Mouse (Mus musculus) spleen, embryonic (tissue): Measurements from ENCODE around the gene Adamts2.

ENCODE experiments used
- CTCF ChIA-PET: fragments of 350-600 bp; sonication (Branson Sonifier 250); formaldehyde crosslinking; loops from one replicate; lab custom pipeline; 2022; lab: Charles Lee

Gene Adamts2

GRCm38 (mm10) chr11:50623806-50624205, 21.9 kb downstream of the Adamts2 start:
- CTCF ChIA-PET = interaction anchor here (0.7 kb wide), 1 partner anchor 64 kb away, joined by 5 read pairs; no protein-coding TSS in a partner anchor

DNA sequence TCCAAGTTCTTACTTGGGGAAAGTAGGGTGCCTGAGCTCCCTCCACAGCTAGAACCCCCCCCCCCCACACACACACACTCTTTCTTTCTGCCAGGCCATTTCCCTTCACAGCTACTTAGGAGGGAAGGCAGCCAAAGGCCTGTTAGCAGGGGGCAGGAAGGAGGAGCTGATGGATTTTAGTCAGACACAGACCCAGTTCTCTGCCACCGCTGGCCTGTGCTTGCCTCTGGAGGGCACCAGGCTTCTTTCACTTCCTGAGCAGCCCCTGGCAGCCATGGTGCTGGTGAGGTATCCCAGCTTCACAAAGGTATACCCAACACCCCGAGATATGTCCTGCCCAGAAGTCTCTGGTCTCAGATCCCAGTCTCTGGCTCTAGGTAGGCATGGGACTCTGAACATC, 22.4 kb downstream of the Adamts2 start:
- CTCF ChIA-PET = interaction anchor here (0.7 kb wide), 1 partner anchor 63 kb away, joined by 5 read pairs; no protein-coding TSS in a partner anchor

DNA sequence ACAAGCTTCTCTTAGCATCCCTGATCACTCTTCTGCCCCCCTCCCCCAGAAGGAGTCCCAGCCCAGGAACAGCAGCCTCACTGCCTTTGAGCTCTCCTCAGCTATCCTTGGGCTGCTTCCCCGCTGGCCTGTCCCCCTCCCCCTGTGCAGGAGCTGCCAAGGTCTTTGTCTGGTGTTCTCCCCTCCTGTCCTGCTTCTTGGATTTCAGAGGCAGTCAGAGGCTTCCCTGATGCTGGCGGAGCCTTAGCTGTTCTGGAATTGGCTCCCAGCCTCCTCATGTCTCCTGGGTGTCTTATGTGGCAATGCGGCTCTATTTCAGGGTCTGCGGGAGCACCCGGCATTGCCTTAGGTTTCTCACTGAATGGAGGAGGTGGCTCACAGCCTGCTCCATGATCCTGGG, 22.8 kb downstream of the Adamts2 start:
- CTCF ChIA-PET = interaction anchor here (0.7 kb wide), 1 partner anchor 63 kb away, joined by 5 read pairs; no protein-coding TSS in a partner anchor

DNA sequence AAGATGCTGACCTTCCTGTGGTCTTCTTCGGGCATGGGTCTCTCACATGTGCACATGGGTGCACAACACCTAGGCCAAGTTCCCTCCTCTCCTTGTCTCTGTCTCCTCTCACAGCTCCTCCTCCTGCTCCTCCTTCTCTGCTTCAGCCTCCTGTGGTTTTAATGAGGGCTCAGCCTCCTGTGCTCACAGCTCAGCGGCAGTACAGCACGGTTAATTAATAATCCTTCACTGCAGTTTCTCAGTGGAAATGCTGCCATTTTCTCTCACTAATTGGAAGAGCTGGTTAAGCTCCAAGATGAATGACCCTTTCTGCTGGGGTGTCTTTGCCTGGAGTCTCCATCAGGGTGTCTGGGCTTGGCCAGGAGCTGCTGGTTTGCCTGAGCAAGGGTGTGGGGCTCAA, 27.0 kb downstream of the Adamts2 start:
- CTCF ChIA-PET = interaction anchor here (0.6 kb wide), 1 partner anchor 175 kb away, joined by 3 read pairs; no protein-coding TSS in a partner anchor

DNA sequence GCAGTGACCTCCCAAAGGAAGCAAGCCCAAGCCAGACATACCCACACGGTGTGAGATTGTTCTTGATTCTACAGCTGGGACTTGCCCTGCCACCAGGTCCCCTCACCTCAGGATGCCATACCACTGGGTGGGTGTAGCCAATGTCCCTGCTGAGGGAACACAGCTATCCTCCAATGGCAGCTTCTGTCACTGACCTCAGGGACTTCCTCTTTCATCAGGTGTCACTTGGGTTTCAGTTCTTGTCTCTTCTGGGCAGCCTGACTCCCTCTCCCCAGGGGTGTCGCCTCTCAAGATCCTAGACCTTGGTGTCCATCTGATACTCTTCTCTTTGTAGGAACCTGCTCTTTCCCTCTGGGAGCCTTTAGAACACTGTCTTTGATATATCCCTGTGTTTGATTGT, 28.6 kb downstream of the Adamts2 start:
- CTCF ChIA-PET = no interaction called here

- CTCF ChIA-PET = no interaction called here
These were observed 30.4 kb downstream of the Adamts2 start for GRCm38 (mm10) chr11:50632270-50632669.

DNA sequence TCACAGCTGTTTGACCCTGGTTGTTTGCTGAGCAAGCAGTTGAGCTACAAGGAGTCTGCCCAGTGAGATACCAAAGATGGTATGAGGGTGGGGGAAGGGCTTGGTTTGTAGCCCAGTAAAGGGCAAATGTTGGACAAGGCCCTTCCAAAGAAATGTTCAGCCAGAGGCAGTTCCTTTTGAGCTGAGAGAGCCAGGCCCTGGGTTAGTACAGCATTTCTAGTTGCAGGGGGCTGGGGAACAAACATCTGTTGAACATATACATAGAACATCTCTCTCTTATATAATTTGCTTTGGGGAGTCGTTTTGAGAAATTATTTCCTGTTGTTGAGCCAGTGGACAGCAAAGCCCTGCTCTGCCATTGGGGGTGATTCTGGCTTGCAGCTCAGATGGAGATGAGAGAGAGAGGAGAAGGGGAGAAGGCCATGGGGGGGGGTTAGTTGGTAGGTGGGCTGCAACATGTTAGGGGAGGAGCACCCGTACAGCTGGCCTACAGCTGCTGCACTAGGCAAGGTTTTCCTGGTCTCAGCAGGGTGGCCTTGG, 33.2 kb downstream of the Adamts2 start:
- CTCF ChIA-PET = no interaction called here

DNA sequence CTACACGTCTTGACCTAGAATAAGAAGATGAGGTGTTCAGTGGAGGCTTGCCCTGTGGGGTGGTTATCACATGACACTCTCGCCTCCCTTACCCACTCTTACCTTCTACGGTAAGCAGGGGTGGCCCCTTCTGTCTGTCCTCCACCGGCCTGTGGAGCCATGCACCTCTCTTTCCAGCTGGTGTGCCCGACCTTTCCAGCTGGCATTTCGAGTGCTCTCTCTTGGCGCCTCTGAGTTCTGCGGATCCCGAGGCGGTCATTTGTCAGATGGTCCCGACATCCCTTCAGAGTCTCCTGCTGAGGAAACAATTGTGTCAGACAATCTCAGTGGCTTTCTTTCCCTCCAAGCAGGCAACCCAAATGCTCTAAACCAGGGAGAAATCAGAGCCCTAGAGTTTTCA, 35.1 kb downstream of the Adamts2 start:
- CTCF ChIA-PET = no interaction called here

DNA sequence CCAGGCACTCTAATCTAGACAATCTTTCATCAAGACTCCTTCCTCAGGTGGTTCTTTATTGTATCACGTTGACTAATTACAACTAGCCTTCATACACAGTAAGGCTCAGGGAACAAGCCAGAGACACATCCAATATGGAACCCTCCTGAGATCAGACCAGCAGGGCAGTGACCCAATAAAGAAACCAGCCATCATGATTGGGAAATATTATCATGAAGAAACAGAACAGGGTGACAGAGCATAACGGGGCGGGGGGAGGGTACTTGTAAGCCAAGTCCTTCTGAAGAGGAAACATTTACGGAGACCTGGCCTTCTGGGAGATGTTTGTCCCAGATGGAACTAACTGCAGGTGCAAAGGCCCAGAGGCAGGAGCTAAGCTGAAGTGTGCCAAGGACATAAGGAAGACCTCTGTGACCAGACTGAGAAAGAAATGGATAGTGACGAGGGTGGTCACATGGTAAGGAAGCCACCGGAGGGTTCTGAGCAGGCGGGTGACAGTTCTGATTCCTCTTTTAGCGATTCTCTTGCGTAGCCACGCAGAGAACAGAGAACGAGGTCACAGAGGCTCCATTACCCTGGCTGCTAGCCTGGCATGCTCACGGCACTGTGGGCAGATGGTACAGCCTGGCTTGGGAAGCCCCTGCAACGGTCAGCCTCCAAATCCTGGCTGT, 36.4 kb downstream of the Adamts2 start:
- CTCF ChIA-PET = no interaction called here

DNA sequence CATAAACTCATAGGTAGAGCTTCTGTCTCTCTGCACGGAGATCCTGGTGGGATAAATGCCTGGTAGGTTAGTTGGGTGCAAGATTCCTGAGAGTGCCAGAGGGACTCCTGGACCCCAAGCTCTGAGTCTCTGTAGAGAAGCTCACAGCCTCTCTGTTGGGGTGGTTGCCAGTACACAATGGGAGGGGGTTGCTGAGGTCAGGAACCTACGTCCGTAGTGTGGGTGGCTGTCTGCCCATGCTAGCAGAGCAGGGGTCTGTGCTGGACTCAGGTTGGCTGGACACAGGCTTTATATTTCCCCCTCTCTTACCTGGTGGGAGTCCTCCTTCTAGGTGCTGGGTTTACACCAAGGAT, 37.0 kb downstream of the Adamts2 start:
- CTCF ChIA-PET = no interaction called here

- CTCF ChIA-PET = no interaction called here
These were observed 40.7 kb downstream of the Adamts2 start for GRCm38 (mm10) chr11:50642583-50642982.

GRCm38 (mm10) chr11:50646148-50646547, 44.3 kb downstream of the Adamts2 start:
- CTCF ChIA-PET = no interaction called here

- CTCF ChIA-PET = no interaction called here
These were observed 46.4 kb downstream of the Adamts2 start for GRCm38 (mm10) chr11:50648143-50648807.

GRCm38 (mm10) chr11:50650037-50650436, 48.2 kb downstream of the Adamts2 start:
- CTCF ChIA-PET = no interaction called here

DNA sequence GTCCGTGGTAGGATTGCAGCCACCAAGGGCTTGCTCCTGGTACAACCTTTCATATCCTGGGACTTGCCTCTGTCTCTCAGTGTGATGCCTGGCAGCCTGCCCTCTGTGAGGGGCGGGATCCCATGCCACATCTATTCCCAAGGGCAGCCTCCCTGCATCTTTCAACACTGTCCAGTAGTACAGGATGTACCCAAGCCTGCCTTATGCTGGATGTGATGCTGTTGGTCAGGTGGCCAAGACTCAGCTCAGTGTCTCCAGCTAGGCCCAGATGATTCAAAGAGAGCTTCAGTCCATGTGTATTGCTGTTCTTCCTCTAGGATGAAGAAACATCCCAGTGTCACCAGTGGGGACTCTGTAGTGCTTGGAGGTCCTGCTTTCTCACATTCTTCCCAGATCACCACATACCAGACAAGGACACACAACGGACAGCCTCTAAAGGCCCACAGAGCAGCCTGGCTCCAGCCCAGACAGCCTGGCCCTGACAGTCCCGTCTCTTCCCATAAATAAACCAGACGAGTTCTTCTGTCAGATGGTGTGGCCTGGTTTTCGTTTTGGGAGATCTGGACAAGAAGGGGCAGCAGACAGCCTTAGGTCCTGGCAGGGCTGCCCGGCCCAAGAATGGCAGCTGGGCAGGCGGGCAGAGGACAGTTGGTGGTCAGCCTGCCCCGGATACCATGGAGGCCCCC, 52.0 kb downstream of the Adamts2 start:
- CTCF ChIA-PET = no interaction called here

- CTCF ChIA-PET = no interaction called here
These were observed 56.9 kb downstream of the Adamts2 start for GRCm38 (mm10) chr11:50658826-50659225.

GRCm38 (mm10) chr11:50662176-50662575, 60.3 kb downstream of the Adamts2 start:
- CTCF ChIA-PET = no interaction called here

DNA sequence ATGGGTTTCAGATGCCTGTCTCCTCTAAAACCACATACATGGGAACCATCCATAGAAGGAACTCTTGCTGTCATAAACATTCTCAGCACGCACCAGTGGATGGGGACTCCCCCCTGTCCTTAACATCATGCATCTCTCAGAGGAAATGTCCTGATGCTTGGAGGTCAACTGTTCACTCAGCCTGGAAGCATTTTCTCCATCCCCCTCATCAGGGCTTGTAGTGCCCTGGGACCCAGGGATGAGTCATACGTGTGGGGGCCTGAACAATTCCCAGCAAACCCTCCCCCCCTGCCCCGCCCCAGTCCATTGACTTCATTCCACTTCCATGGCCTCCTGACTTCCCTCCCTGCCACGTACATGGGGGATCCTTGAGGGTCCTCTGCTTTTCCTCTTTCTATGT, 62.9 kb downstream of the Adamts2 start:
- CTCF ChIA-PET = no interaction called here

DNA sequence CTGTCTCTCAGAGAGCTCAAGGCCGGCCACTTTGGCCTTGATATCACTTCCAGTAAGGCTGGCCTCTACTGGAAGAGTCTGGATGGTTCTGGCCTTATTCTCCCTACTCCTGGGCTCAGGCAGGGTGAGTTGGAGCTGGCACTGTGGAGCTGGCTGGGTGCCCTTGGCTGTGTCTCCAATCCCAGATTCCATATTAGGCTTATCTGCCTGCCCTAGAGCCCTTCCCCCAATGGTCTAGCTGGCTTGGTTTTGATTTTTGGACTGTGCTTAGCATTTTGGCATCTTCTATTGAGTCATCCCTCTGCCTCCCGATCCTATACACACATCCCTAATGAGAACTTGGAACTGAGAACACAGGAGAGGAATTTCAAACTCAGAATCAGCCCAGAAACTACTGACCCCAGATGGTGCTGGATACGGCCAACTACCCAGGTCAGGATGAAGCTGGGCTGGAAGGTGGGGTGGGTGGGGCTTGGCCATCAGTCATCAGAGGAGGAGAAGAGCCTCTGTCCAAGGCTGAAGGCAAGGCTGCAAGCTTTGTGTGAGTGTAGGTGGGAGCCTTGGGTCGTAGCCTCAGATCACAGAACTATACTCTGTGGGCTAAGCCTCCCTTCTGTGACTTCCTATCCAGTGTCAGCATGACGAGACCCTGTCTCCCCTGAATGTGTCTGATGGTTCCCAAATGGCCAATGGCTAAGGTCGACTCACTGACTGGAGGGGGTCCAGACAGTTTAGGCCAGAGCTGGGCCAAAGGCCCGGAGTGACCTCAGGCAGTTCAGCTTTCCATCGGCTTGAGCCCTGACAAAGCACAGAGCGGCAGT, 67.9 kb downstream of the Adamts2 start:
- CTCF ChIA-PET = no interaction called here

- CTCF ChIA-PET = no interaction called here
These were observed 68.5 kb downstream of the Adamts2 start for GRCm38 (mm10) chr11:50670363-50670725.

DNA sequence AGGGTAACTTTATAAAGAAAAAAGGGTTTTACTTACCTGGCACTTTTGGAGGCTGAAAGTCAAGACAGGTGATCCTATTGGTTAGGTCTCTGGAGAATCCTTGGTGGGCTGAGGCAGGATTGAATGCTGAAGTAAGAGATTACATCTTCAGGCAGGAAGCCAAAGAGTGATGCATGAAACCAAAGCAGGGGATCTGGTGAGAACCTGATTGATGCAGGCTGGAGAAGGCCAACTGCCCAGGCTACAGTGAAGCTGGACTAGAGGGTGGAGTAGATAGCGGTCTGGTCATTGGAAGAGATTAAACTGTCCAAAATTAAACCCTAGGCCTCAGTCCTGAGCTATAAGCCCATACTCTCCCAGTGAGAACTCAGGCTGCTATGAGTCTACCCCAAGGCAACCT, 69.0 kb downstream of the Adamts2 start:
- CTCF ChIA-PET = no interaction called here

GRCm38 (mm10) chr11:50671376-50671775, 69.5 kb downstream of the Adamts2 start:
- CTCF ChIA-PET = no interaction called here
